Mouse (Mus musculus) cortical plate, adult 2 months (tissue): Measurements from ENCODE around the gene Krtap1-3.

Source experiments
- CTCF ChIP-seq: fragments of 200-500 bp; IDR thresholded peaks from 2 replicates; pipeline ENCODE4 v1.5.1; 2011; ENCODE audit warnings: mild to moderate bottlenecking, control low read depth, low read length; ENCODE audit not compliant: insufficient read depth; ENCODE audit errors: extremely low read depth
- POLR2A ChIP-seq: fragments of 200-500 bp; IDR thresholded peaks from 2 replicates; pipeline ENCODE4 v1.6.1; 2011; ENCODE audit warnings: mild to moderate bottlenecking, low read length, control low read depth; ENCODE audit not compliant: insufficient read depth; ENCODE audit errors: extremely low read depth

- TF ChIP-seq POLR2A (no peak), CTCF (peak; percentile 62)
These were observed 17.0 kb downstream of the Krtap1-3 start for GRCm38 (mm10) chr11:99574106-99574505.
